Mouse (Mus musculus) C2C12 (cell line): ENCODE results near the gene Ccr4.

Source experiments
- CEBPB ChIP-seq: IDR thresholded peaks from one replicate; pipeline ENCODE4 v1.6.1; 2011; ENCODE audit warnings: low read depth, mild to moderate bottlenecking, control low read depth, moderate library complexity
- CTCF ChIP-seq: IDR thresholded peaks from one replicate; pipeline ENCODE4 v1.5.1; 2011; ENCODE audit not compliant: control insufficient read depth, insufficient read depth, insufficient read length
- USF1 ChIP-seq: IDR thresholded peaks from one replicate; pipeline ENCODE4 v1.6.1; 2011; ENCODE audit warnings: low read depth, mild to moderate bottlenecking, control low read depth, moderate library complexity

- TF ChIP-seq CTCF (no peak), USF1 (no peak), CEBPB (no peak)
Measured at GRCm38 (mm10) chr9:114536628-114537027, 31.9 kb upstream of the Ccr4 start.
